Mouse (Mus musculus) MEL (cell line): Measurements from ENCODE around the gene Pxmp4. TPM values are rescaled to one million over a fixed set of nuclear protein-coding genes. Genes with fewer than 3 reads are reported as not detected.

Source experiments
- polyA plus RNA-seq, 2 experiments: library from polyadenylated mRNA; stranded (reverse) in 1 of 2; unstranded in 1 of 2; fragments of >175 nt in 1 of 2; fragments of >200 nt in 1 of 2; gene quantifications; 2 replicates each; pipeline versions ENCODE4 v1.2.1 to v1.2.4; 2012; ENCODE audit warnings: low replicate concordance in 2 of 2, low read depth in 1 of 2; ENCODE audit not compliant: insufficient read length in 2 of 2, insufficient read depth in 1 of 2, missing spikeins in 1 of 2
- total RNA-seq: library from RNA; depleted of rRNA; stranded (reverse); fragments of 300-350 nt; gene quantifications from 2 replicates; pipeline ENCODE4 v1.2.3, GENCODE M21; 2012; rRNA removed

Gene Pxmp4
- total and polyA plus RNA-seq, 3 experiments: 5.9 to 12.2 TPM; not detected in 1

Other genes with a start within 250 kb of the Pxmp4 start
- gene Cdk5rap1, start 230.7 kb downstream of the Pxmp4 start, total RNA-seq: 14.1 and 14.7 TPM in 2 replicates
- gene Cdk5rap1, start 230.7 kb downstream of the Pxmp4 start, polyA plus RNA-seq: 10 to 100 TPM in 1 of 2 experiments, not detected in 1; 13.1 TPM
- gene Snta1, start 195.6 kb downstream of the Pxmp4 start, total RNA-seq: 2.7 and 3.0 TPM in 2 replicates
- gene Snta1, start 195.6 kb downstream of the Pxmp4 start, polyA plus RNA-seq: 1 to 10 TPM in 1 of 2 experiments, not detected in 1; 6.7 TPM
- 5.9 and 8.9 TPM in 2 replicates for gene Cbfa2t2, start 167.2 kb downstream of the Pxmp4 start, total RNA-seq
- 10 to 100 TPM in 1 of 2 experiments, not detected in 1; 23.1 TPM for gene Cbfa2t2, start 167.2 kb downstream of the Pxmp4 start, polyA plus RNA-seq
- gene 1700003F12Rik, start 56.6 kb downstream of the Pxmp4 start, total RNA-seq: 0.26 and 0.42 TPM in 2 replicates
- gene 1700003F12Rik, start 56.6 kb downstream of the Pxmp4 start, polyA plus RNA-seq: under 1 TPM in 1 of 2 experiments, not detected in 1; 0.72 TPM
- 0.13 and 0.35 TPM in 2 replicates for gene Actl10, start 51.9 kb downstream of the Pxmp4 start, total RNA-seq
- under 1 TPM in 1 of 2 experiments, not detected in 1; 0.79 TPM for gene Actl10, start 51.9 kb downstream of the Pxmp4 start, polyA plus RNA-seq
- gene Necab3, start 44.8 kb downstream of the Pxmp4 start, total RNA-seq: 3.8 and 4.0 TPM in 2 replicates
- 10 to 100 TPM in 1 of 2 experiments, not detected in 1; 12.1 TPM for gene Necab3, start 44.8 kb downstream of the Pxmp4 start, polyA plus RNA-seq
- 14.8 and 17.4 TPM in 2 replicates for gene E2f1, start 33.8 kb downstream of the Pxmp4 start, total RNA-seq
- gene E2f1, start 33.8 kb downstream of the Pxmp4 start, polyA plus RNA-seq: 10 to 100 TPM in 1 of 2 experiments, not detected in 1; 41.6 TPM
- gene Zfp341, start 9.6 kb upstream of the Pxmp4 start, total RNA-seq: 2.0 TPM in 2 replicates
- 1 to 10 TPM in 1 of 2 experiments, not detected in 1; 6.3 TPM for gene Zfp341, start 9.6 kb upstream of the Pxmp4 start, polyA plus RNA-seq
- gene 4930519P11Rik, start 9.7 kb upstream of the Pxmp4 start, total RNA-seq: not detected in 2 replicates
- under 1 TPM in 1 of 2 experiments, not detected in 1; 0.22 TPM for gene 4930519P11Rik, start 9.7 kb upstream of the Pxmp4 start, polyA plus RNA-seq
- 118 TPM in 2 replicates for gene Chmp4b, start 48.0 kb upstream of the Pxmp4 start, total RNA-seq
- 100 to 1,000 TPM in 1 of 2 experiments, not detected in 1; 196 TPM for gene Chmp4b, start 48.0 kb upstream of the Pxmp4 start, polyA plus RNA-seq
- not detected in 2 replicates for gene Gm14214, start 166.3 kb upstream of the Pxmp4 start, total RNA-seq
- under 1 TPM in 1 of 2 experiments, not detected in 1; 0.17 TPM for gene Gm14214, start 166.3 kb upstream of the Pxmp4 start, polyA plus RNA-seq
- 214 and 237 TPM in 2 replicates for gene Raly, start 187.4 kb upstream of the Pxmp4 start, total RNA-seq
- 100 to 1,000 TPM in 1 of 2 experiments, not detected in 1; 407 TPM for gene Raly, start 187.4 kb upstream of the Pxmp4 start, polyA plus RNA-seq
- not detected in 2 replicates for gene a, start 187.7 kb upstream of the Pxmp4 start, total RNA-seq
- gene a, start 187.7 kb upstream of the Pxmp4 start, polyA plus RNA-seq: not detected